Mouse (Mus musculus) limb, embryonic 15.5 days (tissue): ENCODE measurements around the gene Eno1. TPM values are rescaled to one million over a fixed set of nuclear protein-coding genes. Genes with fewer than 3 reads are reported as not detected.
A peak's percentile ranks its signal among the peaks of the same experiment; 100 is the strongest.

ENCODE experiments used
- ATAC-seq: fragments of 200-750 bp; cut with Nextera tagmentation; 2 replicates; pipeline ENCODE4 v1.8.0; 2017; ENCODE audit warnings: low read depth, moderate TSS enrichment; ENCODE audit not compliant: insufficient number of reproducible peaks, low FRiP score, low TSS enrichment
- H3K27ac ChIP-seq: fragments of 300-500 bp; sonication (generic); 2 replicates; pipeline ENCODE4 v1.5.1; 2015; ENCODE audit warnings: moderate library complexity, mild to moderate bottlenecking, inconsistent platforms
- H3K27me3 ChIP-seq: fragments of 300-500 bp; sonication (generic); 2 replicates; pipeline ENCODE4 v1.6.1; 2015; ENCODE audit warnings: inconsistent platforms
- H3K36me3 ChIP-seq: fragments of 300-500 bp; sonication (generic); 2 replicates; pipeline ENCODE4 v1.6.1; 2015; ENCODE audit warnings: inconsistent platforms
- H3K4me1 ChIP-seq: fragments of 300-500 bp; sonication (generic); 2 replicates; pipeline ENCODE4 v1.6.1; 2015; ENCODE audit warnings: inconsistent platforms
- H3K4me2 ChIP-seq: fragments of 300-500 bp; sonication (generic); 2 replicates; pipeline ENCODE4 v1.6.1; 2015; ENCODE audit warnings: mild to moderate bottlenecking, inconsistent platforms
- H3K4me3 ChIP-seq: fragments of 300-500 bp; sonication (generic); 2 replicates; pipeline ENCODE4 v1.5.1; 2015; ENCODE audit warnings: mild to moderate bottlenecking, inconsistent platforms
- H3K9ac ChIP-seq: fragments of 300-500 bp; sonication (generic); 2 replicates; pipeline ENCODE4 v1.6.1; 2015; ENCODE audit warnings: inconsistent platforms
- H3K9me3 ChIP-seq: fragments of 300-500 bp; sonication (generic); 2 replicates; pipeline ENCODE4 v1.6.1; 2016; ENCODE audit warnings: inconsistent platforms
- WGBS: fragments of 180-500 bp; shearing (Covaris S2); methylation state at CpG from one replicate; pipeline ENCODE4 v1.1.7; 2015; 5-methylcytosine and 5-hydroxymethylcytosine counted together
- polyA plus RNA-seq: library from polyadenylated mRNA; unstranded; fragments of >200 nt; fragmentation: Nextera tagmentation; extraction: Ambion mirVana; gene quantifications from 2 replicates; pipeline ENCODE4 v1.2.1, GENCODE M21; 2015

The Eno1 gene
- polyA plus RNA-seq, 1 experiment from 2014 or later: 1,599 TPM

- Histone ChIP-seq H3K9me3 (no peaks in the 10 kb centered on the region), H3K27me3 (no peaks in the 10 kb centered on the region), H3K9ac (no peak overlapping the region), H3K27ac (0 out of 2 replicates have a peak overlapping the region, but pooled peaks have one; percentile 17), H3K36me3 (no peaks in the 10 kb centered on the region), H3K4me2 (no peak overlapping the region), H3K4me1 (peaks cover 42% of the 10 kb centered on the region), H3K4me3 (no peak overlapping the region)
- WGBS: 41% methylated on average over 7 of the region's 7 CpGs
- no peak for ATAC-seq
Measured at GRCm38 (mm10) chr4:150228581-150229348, 7.8 kb upstream of the Eno1 start.

- Histone ChIP-seq H3K9me3 (no peaks in the 10 kb centered on the region), H3K27ac (no peak overlapping the region), H3K9ac (no peak overlapping the region), H3K4me1 (peaks cover 50% of the 10 kb centered on the region), H3K36me3 (no peaks in the 10 kb centered on the region), H3K4me3 (no peak overlapping the region), H3K27me3 (no peaks in the 10 kb centered on the region), H3K4me2 (no peak overlapping the region)
- whole genome bisulfite sequencing: 19% methylated on average over 12 of the region's 15 CpGs
- no peak for ATAC-seq
Measured at GRCm38 (mm10) chr4:150229747-150230390, 6.7 kb upstream of the Eno1 start.

GRCm38 (mm10) chr4:150230460-150231407 is 5.8 kb upstream of the Eno1 start:
- ATAC-seq: no peak
- Histone ChIP-seq H3K9me3 (no peaks in the 10 kb centered on the region), H3K36me3 (no peaks in the 10 kb centered on the region), H3K4me2 (no peak overlapping the region), H3K4me3 (no peak overlapping the region), H3K4me1 (peaks cover 57% of the 10 kb centered on the region), H3K27ac (peak overlapping the region; percentile 43; the same call in 1 of the 2 replicates), H3K27me3 (no peaks in the 10 kb centered on the region), H3K9ac (no peak overlapping the region)
- 28% methylated on average over 21 of the region's 21 CpGs for WGBS

- WGBS: 50% methylated on average over 8 of the region's 8 CpGs
- H3K4me3 ChIP-seq: no peak overlapping the region
Measured at GRCm38 (mm10) chr4:150231871-150232270, 4.7 kb upstream of the Eno1 start.

GRCm38 (mm10) chr4:150234599-150235327 is 1.8 kb upstream of the Eno1 start:
- ATAC-seq: no peak
- 29% methylated on average over 8 of the region's 8 CpGs for WGBS
- H3K4me1 ChIP-seq: peaks cover 55% of the 10 kb centered on the region
- H3K36me3 ChIP-seq: no peaks in the 10 kb centered on the region
- no peak overlapping the region for H3K4me2 ChIP-seq
- H3K27ac ChIP-seq: peak overlapping the region; percentile 73
- H3K9me3 ChIP-seq: no peaks in the 10 kb centered on the region
- no peak overlapping the region for H3K4me3 ChIP-seq
- no peak overlapping the region for H3K9ac ChIP-seq
- H3K27me3 ChIP-seq: no peaks in the 10 kb centered on the region

More at GRCm38 (mm10) chr4:150231871-150232270, 4.7 kb upstream of the Eno1 start:
- H3K4me2 ChIP-seq: no peak overlapping the region
- H3K36me3 ChIP-seq: no peaks in the 10 kb centered on the region
- no peak overlapping the region for H3K27ac ChIP-seq
- H3K27me3 ChIP-seq: no peaks in the 10 kb centered on the region
- H3K9ac ChIP-seq: no peak overlapping the region
- ATAC-seq: no peak
- peaks cover 58% of the 10 kb centered on the region for H3K4me1 ChIP-seq
- no peaks in the 10 kb centered on the region for H3K9me3 ChIP-seq

GRCm38 (mm10) chr4:150235585-150235984 is 936 bp upstream of the Eno1 start:
- ATAC-seq: no peak
- no peaks in the 10 kb centered on the region for H3K9me3 ChIP-seq
- H3K4me3 ChIP-seq: no peak overlapping the region
- H3K27me3 ChIP-seq: no peaks in the 10 kb centered on the region
- peaks cover 5% of the 10 kb centered on the region; the same call in 1 of the 2 replicates for H3K36me3 ChIP-seq
- H3K27ac ChIP-seq: peak overlapping the region; percentile 73
- 80% methylated on average over 4 of the region's 4 CpGs for WGBS
- H3K4me1 ChIP-seq: peaks cover 59% of the 10 kb centered on the region
- no peak overlapping the region for H3K4me2 ChIP-seq
- H3K9ac ChIP-seq: no peak overlapping the region

- H3K36me3 ChIP-seq: peaks cover 9% of the 10 kb centered on the region
- H3K9me3 ChIP-seq: no peaks in the 10 kb centered on the region
- peaks cover 58% of the 10 kb centered on the region for H3K4me1 ChIP-seq
- 0 out of 2 replicates have a peak overlapping the region, but pooled peaks have one; percentile 80 for H3K9ac ChIP-seq
- peak overlapping the region; percentile 98 for H3K27ac ChIP-seq
- H3K27me3 ChIP-seq: no peaks in the 10 kb centered on the region
- peak overlapping the region; percentile 71 for H3K4me2 ChIP-seq
- peak overlapping the region; percentile 67 for H3K4me3 ChIP-seq
- WGBS: 78% methylated on average over 8 of the region's 8 CpGs
- ATAC-seq: no peak
Measured at GRCm38 (mm10) chr4:150236031-150236430, 490 bp upstream of the Eno1 start.

- no peaks in the 10 kb centered on the region for H3K27me3 ChIP-seq
- peak overlapping the region; percentile 67 for H3K4me3 ChIP-seq
- no peaks in the 10 kb centered on the region for H3K9me3 ChIP-seq
- under 1% methylated on average over 21 of the region's 21 CpGs for WGBS
- peak overlapping the region; percentile 98 for H3K27ac ChIP-seq
- peak overlapping the region; percentile 71 for H3K4me2 ChIP-seq
- ATAC-seq: no peak
- H3K4me1 ChIP-seq: peaks cover 58% of the 10 kb centered on the region
- H3K36me3 ChIP-seq: peaks cover 26% of the 10 kb centered on the region
- H3K9ac ChIP-seq: peak overlapping the region; percentile 80
Measured at GRCm38 (mm10) chr4:150237636-150238361, 1.3 kb downstream of the Eno1 start.

- 4% methylated on average over 3 of the region's 3 CpGs for WGBS
- Histone ChIP-seq H3K27ac (peak overlapping the region; percentile 98), H3K9me3 (no peaks in the 10 kb centered on the region), H3K36me3 (peaks cover 34% of the 10 kb centered on the region), H3K9ac (peak overlapping the region; percentile 80), H3K27me3 (no peaks in the 10 kb centered on the region), H3K4me1 (peaks cover 63% of the 10 kb centered on the region), H3K4me2 (peak overlapping the region; percentile 71), H3K4me3 (peak overlapping the region; percentile 67)
- no peak for ATAC-seq
Measured at GRCm38 (mm10) chr4:150238433-150239086, 2.0 kb downstream of the Eno1 start.

GRCm38 (mm10) chr4:150239087-150239480 is 2.6 kb downstream of the Eno1 start:
- Histone ChIP-seq H3K27me3 (no peaks in the 10 kb centered on the region), H3K27ac (peak overlapping the region; percentile 98), H3K4me1 (peaks cover 63% of the 10 kb centered on the region), H3K4me3 (peak overlapping the region; percentile 67), H3K9me3 (no peaks in the 10 kb centered on the region), H3K9ac (no peak overlapping the region), H3K4me2 (peak overlapping the region; percentile 71), H3K36me3 (peaks cover 39% of the 10 kb centered on the region)
- 32% methylated on average over 5 of the region's 5 CpGs for WGBS
- ATAC-seq: no peak
